15 mouse cellular contexts compared by ENCODE assay signal in the genomic region with DNA sequence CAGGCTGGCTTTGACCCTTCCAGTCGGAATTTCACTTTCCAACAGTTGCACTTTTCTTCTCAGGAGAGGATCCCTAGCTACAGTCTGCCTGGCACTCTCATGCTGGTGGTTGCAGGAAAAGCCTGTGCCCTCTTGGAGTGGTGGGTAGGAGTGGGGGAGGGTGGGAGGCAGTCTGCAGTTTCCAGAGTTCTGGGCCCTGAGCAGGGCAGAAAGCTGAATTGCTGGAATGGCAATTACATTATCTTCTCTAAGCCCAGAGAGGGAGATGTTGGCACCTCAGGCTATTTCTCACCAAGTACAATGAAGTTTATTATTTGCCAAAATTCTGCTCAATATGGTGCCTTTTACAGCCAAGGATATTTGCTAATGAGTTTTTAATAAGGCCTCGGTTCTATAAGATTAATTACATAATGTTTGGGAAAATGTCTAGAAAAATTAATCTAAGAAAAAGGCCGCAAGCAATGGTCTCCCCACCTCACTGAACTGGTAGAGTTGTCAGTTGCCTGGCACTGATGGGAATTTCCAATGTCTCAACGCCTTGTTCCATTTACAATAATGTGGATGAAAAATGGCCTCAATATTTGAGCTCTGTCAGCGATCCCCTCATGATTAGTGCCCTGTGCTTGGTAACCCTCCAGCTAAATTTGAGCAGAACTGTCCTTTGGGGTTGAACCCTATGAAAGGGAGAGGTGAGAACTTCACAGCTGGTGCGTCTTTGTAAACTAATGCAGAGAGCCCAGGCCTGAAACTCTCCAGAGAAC. TPM values are rescaled to one million over a fixed set of nuclear protein-coding genes. Genes with fewer than 3 reads are reported as not detected.
DNase-seq lines count a peak whose midpoint lies in the region; ATAC-seq and TF ChIP-seq lines count a peak whose summit lies in the region.
"Had no signal": no experiment of that assay in that cellular context is flagged by ENCODE, and none has a peak within 500 bp of the region (broad histone marks: within the 10 kb centered on the region; RNA-seq: fewer than 3 reads in every experiment).

No protein-coding gene starts in this region.

- DNase-seq in gastrocnemius, adult 2 months: no peak
- DNase-seq in gastrocnemius, postnatal 36 days: no peak
- DNase-seq in brain, embryonic 14.5 days (ENCODE audit: low read depth): peak; percentile 65
- no peak for DNase-seq in kidney, adult 9 months
- DNase-seq in adrenal gland, adult (ENCODE audit: inconsistent age in 2 of 2, low spot score in 1 of 2): no peak
- DNase-seq in left cerebral cortex, adult 9 months (ENCODE audit: low spot score in 2 of 2): no peak
- DNase-seq: kidney, postnatal 10 days; liver; lung, adult 2 months; spleen, adult 18-20 months; thymus, postnatal 4 days had no signal

- peak; percentile 68 for ATAC-seq in forebrain, embryonic 16.5 days
- ATAC-seq in limb, embryonic 12.5 days (ENCODE audit: insufficient number of reproducible peaks, insufficient read depth, low FRiP score, low TSS enrichment, low read depth): no peak

- no peaks in the 10 kb centered on the region for H3K9me3 ChIP-seq in forebrain, embryonic 16.5 days (ENCODE audit: control insufficient read depth, low read length)
- no peaks in the 10 kb centered on the region for H3K9me3 ChIP-seq in limb, embryonic 12.5 days

- TF ChIP-seq POLR2A in brain, embryonic 14.5 days (IDR thresholded peaks at IDR 0.05; ENCODE audit: borderline replicate concordance, extremely low read depth, insufficient read depth, insufficient read length, poor library complexity, severe bottlenecking): no peak

- H3K4me2 ChIP-seq in forebrain, embryonic 16.5 days (ENCODE audit: low read length): no peak overlapping the region
- peak overlapping the region; percentile 13 for H3K4me2 ChIP-seq in limb, embryonic 12.5 days

- 63% methylated on average over 6 of the region's 6 CpGs for WGBS in forebrain, embryonic 16.5 days
- WGBS in limb, embryonic 12.5 days: 75% methylated on average over 6 of the region's 6 CpGs

- H3K9ac ChIP-seq in forebrain, embryonic 16.5 days (replicated peaks; ENCODE audit: low read depth, low read length): no peak overlapping the region
- H3K9ac ChIP-seq in limb, embryonic 12.5 days (replicated peaks): no peak overlapping the region

- H3K27me3 ChIP-seq in forebrain, embryonic 16.5 days (replicated peaks; ENCODE audit: control insufficient read depth, insufficient read depth, low read length): no peaks in the 10 kb centered on the region
- peaks cover 13% of the 10 kb centered on the region for H3K27me3 ChIP-seq in limb, embryonic 12.5 days

- H3K36me3 ChIP-seq in forebrain, embryonic 16.5 days (ENCODE audit: control insufficient read depth, insufficient read depth): no peaks in the 10 kb centered on the region
- H3K36me3 ChIP-seq in limb, embryonic 12.5 days: no peaks in the 10 kb centered on the region

- intact Hi-C loops in gastrocnemius, adult 2 months (cut with DNase I): no loop called here
- intact Hi-C loops in gastrocnemius, postnatal 36 days (cut with DNase I): no loop called here

- peaks cover 23% of the 10 kb centered on the region for H3K4me1 ChIP-seq in forebrain, embryonic 16.5 days (replicated peaks; ENCODE audit: control insufficient read depth, insufficient read depth, low read length)
- H3K4me1 ChIP-seq in limb, embryonic 12.5 days (replicated peaks): peaks cover 19% of the 10 kb centered on the region

- peak overlapping the region; percentile 16; the same call in 1 of the 2 replicates for H3K27ac ChIP-seq in gastrocnemius, adult 2 months
- peak overlapping the region; percentile 60 for H3K27ac ChIP-seq in forebrain, embryonic 16.5 days (ENCODE audit: low read length)
- H3K27ac ChIP-seq in limb, embryonic 12.5 days: peak overlapping the region; percentile 82
- H3K27ac ChIP-seq: stomach, postnatal 0 days had no signal

- H3K4me3 ChIP-seq in gastrocnemius, adult 2 months: no peak overlapping the region
- H3K4me3 ChIP-seq in forebrain, embryonic 16.5 days (replicated peaks; ENCODE audit: low read length): no peak overlapping the region
- H3K4me3 ChIP-seq in limb, embryonic 12.5 days (replicated peaks): no peak overlapping the region

- no peak for TF ChIP-seq CTCF in gastrocnemius, adult 2 months (IDR thresholded peaks at IDR 0.05)
- TF ChIP-seq CTCF in brain, embryonic 14.5 days (IDR thresholded peaks at IDR 0.05; ENCODE audit: borderline replicate concordance, extremely low read depth, insufficient read depth, insufficient read length): no peak

RNA-seq across cellular contexts. Expression of a gene that starts 3.0 kb away (rescaled TPM):
- total RNA-seq in gastrocnemius, adult 2 months (2021): under 1 TPM in 1 of 2 experiments, not detected in 1; 0.73 TPM
- total RNA-seq in gastrocnemius, postnatal 36 days (2021): under 1 TPM; 0.17 to 0.66 TPM
- 1.7 and 2.6 TPM in 2 replicates for polyA plus RNA-seq in brain, embryonic 14.5 days (2012; rRNA removed)
- polyA plus RNA-seq in forebrain, embryonic 16.5 days (2015; fragmentation: Nextera tagmentation; extraction: Ambion mirVana): 0.62 and 8.4 TPM in 2 replicates
- 25.1 and 34.2 TPM in 2 replicates for polyA plus RNA-seq in limb, embryonic 12.5 days (2016; fragmentation: Nextera tagmentation; extraction: Ambion mirVana)
- polyA plus RNA-seq: intestine, embryonic 14.5 days had no signal

Comparison
In these comparisons a context has a peak if more than half of its experiments do, and no peak if none do; other contexts are left out.
1. H3K27ac ChIP-seq: peak in every context shown above with its lines; median percentile 82 in limb, embryonic 12.5 days; 60 in forebrain, embryonic 16.5 days; 16 in gastrocnemius, adult 2 months.